Mouse (Mus musculus) erythroblast, embryonic 14.5 days (primary cell): Measurements from ENCODE around the gene Slc9a3r1.

Experiments used
- GATA1 ChIP-seq: IDR thresholded peaks from 2 replicates; pipeline ENCODE4 v1.6.1; 2012; ENCODE audit warnings: low read length, inconsistent platforms, mixed read lengths
- TAL1 ChIP-seq: IDR thresholded peaks from 3 replicates; pipeline ENCODE4 v1.6.1; 2012; ENCODE audit warnings: low read length, inconsistent platforms, mixed read lengths

- TF ChIP-seq GATA1 (no peak), TAL1 (no peak)
Observed at GRCm38 (mm10) chr11:115172825-115173287, 9.7 kb downstream of the Slc9a3r1 start.
